Mouse (Mus musculus) mouse trophoblast stem cell (cell line): ENCODE results near the gene Kcne1.

Experiments
- in situ Hi-C, 2 experiments: fragments of 300-500 bp; cut with MseI, MboI; formaldehyde crosslinking; loops; 2 replicates in 1 of 2; 3 replicates in 1 of 2; pipeline ENCODE4 v1.15.1; 2025

The Kcne1 gene

DNA sequence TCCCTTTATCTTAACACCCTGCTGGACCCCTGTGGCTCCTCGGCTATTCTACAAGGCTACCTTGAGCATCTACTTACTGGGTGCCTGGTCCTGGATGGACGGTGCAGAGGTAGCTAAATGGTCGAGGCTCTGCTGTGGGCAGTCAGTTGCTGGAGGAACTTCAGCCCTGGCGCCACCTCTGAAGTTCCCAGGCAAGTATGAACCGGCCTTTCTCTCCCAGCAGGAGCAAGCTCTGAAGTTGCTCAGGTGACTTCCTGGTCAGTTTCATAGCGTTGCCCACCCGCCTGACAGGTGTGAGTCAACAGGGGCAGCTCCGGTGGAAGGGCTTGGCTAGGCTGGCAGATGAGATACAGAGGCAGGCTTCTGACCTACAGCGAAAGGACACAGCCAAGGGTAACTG is at the start of gene Kcne1:
Gene Kcne1, minus strand, starts transcription at position 240 of the 400 bp plus-strand sequence.
- in situ Hi-C loops = no loop called here

DNA sequence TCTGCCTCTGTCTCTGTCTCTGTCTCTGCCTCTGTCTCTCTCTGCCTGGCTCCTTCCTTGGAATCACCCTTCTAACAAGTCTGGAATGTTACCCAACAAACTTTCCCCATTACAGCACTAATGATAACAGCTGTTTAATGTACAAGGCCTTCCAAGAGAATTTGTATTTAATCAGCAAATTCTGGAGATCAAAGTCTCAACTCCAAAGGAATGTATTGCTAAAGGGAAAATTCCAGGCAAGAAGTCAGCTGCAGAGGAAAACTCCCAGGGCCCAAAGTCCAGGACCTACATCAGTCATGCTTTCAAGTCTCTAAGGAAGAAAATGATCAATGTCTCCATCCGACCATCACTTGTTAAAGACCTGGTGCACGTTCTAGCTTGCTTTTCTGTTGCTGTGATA is 48.6 kb upstream of the Kcne1 start:
- in situ Hi-C loops = no loop called here

DNA sequence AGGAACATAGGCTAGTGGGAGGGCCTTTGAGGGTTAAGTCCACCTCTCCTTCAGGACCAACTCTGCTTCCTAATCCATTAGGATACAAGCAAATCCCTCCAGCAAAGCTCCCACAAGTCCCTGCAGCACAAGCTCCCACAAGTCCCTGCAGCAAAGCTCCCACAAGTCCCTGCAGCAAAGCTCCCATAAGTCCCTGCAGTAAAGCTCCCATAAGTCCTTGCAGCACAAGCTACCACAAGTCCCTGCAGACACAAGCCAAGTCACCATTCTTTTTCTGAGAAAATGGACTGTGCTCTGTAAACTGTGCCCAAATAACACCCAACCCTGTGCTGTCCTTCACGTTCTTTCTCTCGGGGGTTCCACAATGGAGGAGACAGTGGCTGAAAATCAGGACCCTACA is 44.9 kb upstream of the Kcne1 start:
- in situ Hi-C loops = no loop called here

DNA sequence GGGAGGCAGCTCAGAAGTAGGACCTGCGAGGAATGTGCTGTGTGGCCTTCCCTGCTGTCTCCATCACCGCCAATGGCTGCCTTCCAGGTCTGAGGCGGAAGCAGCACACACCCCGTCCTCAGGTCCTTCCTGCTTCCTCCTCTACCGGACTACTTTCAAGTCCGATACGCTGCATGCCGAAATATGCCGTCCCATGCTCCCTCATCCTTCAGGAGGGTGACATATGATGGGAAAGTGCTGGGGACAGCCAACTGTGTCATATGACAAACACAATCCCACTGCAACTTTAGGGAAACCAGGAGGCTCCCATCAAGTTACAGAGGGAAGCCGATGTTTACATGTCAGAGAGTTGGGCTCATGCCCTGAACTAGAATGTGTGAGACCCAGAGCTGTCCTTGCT is 43.8 kb upstream of the Kcne1 start:
- in situ Hi-C loops = no loop called here

DNA sequence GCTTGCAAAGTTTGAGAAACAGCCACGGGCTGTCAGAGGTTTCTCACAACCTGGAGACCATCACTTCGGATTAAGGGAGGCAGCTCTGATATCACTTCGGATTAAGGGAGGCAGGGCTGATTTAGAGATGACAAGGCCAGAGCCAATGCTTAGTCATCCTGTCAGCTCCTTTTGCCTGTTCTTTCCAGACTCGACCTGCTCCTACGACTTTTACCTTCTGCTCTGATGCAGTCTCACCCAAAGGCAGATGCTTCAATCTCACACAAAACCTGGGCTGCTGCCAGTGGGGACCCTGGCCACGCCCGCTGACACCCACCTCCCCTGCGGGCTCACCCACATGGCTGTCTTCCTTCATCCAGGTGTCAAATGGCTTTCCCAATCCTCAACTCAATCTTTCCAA is 42.9 kb upstream of the Kcne1 start:
- in situ Hi-C loops = no loop called here

DNA sequence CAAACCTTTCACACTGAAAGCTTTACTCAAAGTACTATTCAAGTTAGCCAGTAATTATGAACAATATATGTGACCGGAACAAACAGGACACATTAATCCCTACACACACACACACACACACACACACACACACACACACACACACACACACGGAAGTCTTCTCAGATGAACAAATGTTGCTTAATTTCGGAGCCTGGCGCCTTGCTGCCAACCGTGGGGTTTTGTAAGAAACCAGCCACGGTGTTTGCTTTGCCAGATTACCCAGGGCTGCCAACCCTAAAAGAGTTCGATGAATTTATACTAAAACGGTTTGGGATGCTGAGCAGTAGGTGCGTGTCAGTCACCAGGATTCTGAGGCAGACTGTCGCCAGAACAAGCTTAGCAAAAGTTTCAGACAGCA is 41.9 kb upstream of the Kcne1 start:
- in situ Hi-C loops = no loop called here

DNA sequence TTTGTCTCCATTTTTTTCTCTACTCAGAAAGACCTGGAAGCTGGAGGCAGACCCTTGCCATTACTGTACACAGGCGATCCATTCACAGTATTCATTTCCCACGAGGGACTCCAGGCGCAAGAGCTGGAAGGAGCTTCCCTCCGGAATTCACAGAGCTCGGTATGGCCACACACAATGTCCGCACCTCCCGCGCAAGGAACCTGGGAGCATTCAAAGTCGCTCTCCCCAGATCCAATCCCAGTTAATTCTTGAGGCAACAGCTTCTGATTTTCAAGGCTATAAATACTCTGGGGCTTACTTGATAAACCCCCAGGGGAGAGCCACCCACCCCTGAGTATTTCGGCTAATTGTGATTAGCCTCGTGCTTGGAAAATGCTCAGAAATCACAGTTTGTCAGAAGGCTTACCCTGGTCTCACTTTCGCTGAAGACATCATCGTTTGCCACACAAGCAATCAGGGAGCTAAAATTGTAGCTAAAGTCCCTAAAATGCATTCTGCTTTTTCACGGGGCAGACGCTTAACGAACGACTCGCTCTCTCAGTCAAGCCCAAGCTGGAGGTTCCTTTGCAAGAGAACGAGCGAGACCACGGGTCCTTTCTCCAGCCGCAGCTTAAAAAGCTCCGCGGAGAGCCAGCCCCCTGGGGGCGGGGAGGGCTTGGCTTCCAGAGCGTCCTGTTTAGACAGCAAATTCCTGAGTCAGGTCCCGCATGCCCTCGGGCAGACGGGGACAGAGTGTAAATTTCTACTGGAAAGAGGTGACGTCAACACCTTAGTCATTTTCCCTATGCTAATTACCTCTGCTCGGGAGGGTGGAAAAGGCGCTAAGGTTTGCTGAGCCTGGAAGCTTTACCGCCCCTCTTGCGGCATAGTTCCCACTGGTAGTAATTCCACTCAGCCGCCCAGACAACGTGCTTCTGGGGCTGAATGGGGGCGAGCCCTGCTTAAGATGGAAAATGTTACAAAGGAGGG is 40.5 kb upstream of the Kcne1 start:
- in situ Hi-C loops = loop anchor here in 1 of 2 experiments (5.0 kb wide), 1 partner anchor 48 kb away; no protein-coding TSS in a partner anchor

DNA sequence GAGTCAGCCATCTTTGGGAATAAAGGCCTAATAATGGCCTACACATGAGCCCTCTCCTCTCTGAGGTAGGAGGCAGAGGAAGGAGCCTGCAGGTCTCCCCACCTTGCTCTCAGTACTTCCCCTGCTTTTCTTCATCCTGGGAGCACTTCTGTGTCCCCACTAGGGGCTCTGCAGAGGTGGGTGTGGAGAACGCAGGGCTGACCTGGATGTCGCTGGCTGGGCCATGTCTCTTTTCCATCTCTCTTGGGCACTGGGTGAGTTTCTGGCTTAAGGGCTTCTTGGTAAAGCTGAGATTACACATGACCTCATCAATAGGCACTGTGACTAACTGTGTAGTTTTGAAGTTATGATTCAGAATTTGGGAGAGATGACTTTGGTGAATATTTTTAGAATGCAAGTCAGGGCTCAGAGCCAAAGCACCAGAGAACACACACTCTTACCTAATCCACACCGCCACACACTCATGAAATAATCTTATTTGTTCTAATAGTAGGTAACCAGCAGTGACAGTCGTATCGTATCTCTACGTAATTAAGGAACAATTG is 39.4 kb upstream of the Kcne1 start:
- in situ Hi-C loops = loop anchor here in 1 of 2 experiments (5.0 kb wide), 1 partner anchor 49 kb away; no protein-coding TSS in a partner anchor

DNA sequence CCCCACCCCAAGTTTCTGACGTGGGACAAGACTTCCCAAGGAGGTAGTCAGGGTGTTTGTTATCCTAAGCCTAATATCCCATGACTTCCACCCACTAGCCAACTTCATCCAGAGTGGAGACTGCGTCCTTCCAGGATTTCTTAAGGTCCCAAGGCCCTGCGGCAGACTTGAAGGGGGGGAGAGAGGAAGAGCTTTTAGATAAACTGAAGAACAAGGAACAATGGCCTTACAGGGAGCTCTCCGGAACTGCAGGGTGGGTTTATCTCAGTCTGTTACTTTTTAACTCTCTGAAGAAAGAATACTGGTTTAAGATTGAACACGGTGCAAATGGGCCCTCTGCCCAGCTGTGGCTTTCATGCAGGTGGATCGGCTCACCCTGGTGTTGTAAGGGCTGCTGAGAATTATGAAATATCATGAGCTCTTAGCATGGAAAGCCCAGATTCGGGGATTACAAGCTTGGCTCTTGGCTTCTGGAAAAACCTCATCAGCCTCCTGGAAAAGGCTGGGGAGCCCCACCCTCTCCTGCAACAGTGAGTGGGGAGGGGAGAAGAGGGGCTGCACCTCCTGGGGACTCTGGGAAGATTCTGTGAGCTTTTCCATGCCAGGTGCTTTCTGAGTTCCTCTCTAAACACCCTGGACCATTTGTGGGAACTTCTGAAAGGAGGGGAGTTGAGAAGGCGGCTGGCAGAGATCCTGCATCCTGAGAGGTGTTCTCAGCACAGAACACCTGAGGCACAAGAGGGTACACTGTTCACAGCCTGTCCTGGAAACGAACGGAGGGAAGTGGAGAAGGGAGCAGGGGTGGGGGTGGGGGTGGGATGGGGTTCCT is 38.7 kb upstream of the Kcne1 start:
- in situ Hi-C loops = loop anchor here in 1 of 2 experiments (5.0 kb wide), 1 partner anchor 49 kb away; no protein-coding TSS in a partner anchor

DNA sequence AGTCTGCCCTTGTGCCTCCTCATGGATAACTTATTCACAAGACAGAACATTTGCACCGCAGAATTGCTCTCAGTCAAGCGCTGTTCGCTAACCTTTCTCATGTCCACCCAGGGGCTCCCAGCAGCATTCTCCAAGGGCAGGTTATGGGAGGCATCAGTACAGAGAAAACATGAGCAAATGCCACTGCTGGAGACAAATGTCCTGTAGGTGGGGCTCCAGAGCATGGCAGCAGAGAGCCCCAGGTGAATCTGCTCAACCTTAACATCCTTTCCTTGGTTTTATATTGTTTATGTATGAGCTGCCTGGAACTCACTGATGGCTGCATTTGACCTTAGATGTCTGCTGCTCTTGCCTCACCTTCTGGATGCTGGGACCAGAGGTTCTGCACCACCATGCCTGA is 34.5 kb upstream of the Kcne1 start:
- in situ Hi-C loops = no loop called here

DNA sequence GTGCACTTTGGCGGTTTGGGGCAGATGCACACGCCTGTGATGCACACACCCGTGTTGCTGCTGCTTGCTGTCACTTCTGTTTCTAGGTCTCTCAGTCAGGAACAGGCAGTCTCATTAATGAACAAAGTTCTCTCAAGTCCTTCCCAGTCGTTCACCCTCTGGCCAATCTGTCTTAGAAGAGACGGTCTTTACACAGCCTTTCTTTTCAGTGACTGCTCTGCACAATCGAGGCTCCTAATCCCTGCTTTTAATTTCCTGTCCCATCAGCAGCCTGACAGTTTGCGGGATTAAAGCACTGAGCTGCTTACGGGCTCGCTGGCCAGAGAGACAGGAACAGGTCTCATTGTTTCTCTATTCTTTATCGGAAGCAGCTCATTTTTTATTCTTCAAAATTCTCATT is 28.4 kb upstream of the Kcne1 start:
- in situ Hi-C loops = loop anchor here in 1 of 2 experiments (5.0 kb wide), 1 partner anchor 55 kb away; no protein-coding TSS in a partner anchor

DNA sequence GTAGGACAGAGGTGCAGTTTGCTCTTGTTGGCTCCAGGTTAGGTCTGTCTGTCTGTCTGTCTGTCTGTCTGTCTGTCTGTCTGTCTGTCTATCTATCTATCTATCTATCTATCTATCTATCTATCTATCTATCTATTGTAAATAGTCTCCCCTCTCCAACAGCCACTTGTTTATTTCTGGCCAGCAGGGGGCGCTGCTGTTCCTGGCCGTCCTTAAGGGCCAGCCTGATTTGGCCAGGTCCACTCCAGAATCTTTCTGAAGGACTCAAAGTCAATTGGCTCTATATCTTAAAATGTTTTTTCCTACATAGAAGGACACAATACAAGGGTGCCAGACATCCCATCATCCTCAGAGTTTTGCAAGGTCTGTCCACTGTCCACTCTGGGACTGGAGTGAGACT is 25.8 kb upstream of the Kcne1 start:
- in situ Hi-C loops = loop anchor here in 1 of 2 experiments (5.0 kb wide), 1 partner anchor 57 kb away; no protein-coding TSS in a partner anchor

DNA sequence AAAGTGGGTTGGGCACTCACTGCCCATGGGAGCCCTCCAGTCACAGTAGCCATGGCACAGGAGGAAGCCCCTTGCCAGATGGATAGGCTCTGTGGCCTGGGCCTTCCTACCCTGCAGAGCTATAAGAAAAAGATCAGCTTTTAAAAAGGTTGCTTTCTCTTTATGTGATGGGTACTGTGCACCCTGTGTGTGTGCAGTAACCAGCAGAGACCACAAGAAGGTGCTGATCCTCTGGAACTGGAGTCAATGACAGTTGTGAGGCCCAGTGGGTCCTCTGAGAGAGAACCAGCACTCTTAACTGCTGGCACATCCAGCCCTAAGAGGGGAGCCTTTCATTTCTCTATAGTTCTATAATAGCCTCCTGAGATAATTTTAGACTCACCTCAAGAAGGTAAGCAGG is 24.1 kb upstream of the Kcne1 start:
- in situ Hi-C loops = no loop called here

DNA sequence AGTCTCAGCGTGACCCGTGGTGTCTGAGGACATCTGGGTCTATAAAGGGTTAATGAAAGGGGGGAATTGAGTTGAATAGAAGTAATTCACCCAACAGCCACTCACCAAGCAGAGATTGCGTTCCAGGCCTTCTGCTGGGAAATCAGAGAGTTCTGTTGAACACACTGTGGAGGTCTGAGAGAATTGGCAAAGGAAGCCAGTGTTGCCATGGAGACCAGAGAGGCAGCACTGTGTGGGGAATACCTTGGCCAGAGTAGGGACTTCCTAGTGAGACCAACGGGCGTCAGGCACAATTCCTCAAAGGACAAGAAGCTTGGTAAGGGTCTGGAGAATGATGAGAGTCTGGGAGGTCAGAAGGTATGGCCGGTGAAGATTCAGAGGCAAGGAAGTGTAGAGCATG is 23.2 kb upstream of the Kcne1 start:
- in situ Hi-C loops = no loop called here

DNA sequence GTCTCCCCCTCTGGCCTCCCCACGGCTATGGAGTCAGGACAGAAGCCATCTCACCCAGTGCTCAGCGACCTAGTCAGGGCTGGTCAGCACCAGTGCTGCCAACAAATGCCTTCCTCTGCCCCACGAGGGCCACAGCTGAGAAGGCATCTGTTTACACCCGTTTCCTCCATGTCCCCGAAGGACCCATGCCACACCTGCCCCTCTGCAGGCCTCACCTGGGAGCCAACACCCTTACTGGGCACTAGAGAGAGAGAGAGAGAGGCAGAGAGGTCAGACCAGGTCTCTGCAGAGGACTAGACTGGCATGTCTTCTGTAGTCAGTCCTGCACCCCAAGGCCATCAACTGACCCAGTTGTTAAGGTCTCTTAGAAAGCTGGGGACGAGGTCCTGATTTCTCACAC is 21.8 kb upstream of the Kcne1 start:
- in situ Hi-C loops = no loop called here

DNA sequence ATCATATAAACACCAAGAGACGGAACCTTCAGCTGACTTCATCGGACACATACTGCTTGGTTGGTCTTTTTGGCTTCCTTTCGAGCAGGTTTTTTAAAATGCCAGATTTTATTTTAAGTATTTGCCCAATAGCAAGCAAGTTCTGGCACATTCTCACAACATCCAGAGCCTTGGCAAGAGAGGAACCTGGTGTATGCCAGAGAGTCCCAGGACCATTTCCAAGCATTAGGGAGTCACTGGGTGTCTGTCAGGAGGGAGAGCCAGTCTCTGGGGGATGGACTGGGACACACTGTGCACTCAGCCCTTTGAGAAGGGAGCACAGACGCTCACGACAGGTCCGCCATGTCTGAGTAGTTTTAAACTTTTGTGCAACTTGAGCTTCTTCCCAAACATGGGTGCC is 17.7 kb upstream of the Kcne1 start:
- in situ Hi-C loops = no loop called here

DNA sequence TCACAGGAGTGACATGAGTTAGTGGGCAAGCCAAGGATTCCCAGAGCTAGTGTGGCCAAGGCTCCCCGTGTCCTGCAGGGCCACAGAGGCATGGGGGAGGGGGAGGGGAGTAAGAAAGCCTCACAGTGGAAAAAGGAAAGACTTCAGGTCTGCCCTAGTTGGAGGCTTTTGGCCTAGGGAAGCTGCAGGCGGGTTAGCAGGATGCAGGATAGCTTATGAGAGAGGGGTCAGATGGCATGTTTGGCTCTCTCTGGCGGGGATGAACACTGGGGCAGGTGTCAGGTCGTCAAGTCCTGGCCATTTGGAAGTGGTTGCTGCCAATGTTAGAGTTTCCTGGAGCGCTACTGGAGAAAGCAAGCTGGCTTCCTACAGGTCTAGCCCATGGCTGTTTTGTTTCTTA is 12.4 kb upstream of the Kcne1 start:
- in situ Hi-C loops = no loop called here

DNA sequence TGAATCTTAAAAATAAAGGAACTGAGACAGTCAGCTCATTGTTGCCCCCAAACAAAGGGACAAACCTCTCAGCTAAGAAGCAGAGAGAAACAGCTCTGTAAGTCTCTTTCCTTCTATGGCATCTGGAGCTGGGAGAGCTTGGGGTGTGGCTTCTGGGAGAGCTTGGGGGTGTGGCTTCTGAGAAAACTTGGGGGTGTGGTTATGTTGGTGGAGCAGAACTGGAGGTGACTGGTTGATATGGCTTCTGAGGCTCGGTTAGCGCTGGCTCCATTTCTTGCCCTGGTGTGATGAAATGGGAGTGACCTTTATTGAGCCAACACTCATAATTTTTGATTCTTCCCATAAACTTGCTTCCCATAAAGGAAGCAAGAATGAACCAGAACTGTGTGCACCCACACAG is 10.0 kb upstream of the Kcne1 start:
- in situ Hi-C loops = no loop called here

DNA sequence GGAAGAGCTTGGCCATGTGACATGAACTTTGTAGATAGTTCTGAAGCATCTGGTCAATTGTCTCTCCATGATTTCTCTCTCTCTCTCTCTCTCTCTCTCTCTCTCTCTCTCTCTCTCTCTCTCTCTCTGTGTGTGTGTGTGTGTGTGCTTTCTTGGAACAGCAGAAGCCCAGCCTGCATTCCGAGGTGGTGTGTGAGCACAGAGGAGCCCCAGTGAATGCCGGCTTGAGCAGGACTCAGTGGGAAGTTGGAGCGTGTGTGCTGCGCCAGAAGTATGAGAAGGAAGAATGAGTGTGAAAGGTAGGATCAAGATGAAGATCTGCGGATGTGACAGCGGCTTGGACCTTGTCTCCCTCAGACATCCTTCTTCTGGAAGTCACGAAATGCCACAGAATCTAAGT is 6.2 kb upstream of the Kcne1 start:
- in situ Hi-C loops = no loop called here

DNA sequence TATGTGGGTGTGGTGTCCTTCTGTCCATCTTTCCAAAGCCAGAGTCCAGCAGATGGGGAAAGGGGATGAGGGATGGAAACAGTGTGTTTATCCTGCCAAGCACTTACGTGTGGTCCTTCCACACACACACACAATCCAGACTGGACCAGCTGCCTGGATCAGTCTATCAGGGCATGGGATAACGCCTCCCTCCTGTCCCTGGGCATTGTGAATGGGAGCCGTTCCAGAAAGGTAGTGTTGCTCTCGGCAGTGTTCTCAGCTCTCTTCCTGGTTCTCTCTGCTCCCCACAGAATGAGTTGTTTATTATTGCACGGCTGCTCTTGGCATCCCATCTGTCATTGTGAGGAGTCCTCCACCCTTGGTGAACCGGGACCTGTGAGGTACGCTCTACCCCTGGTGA is 1.4 kb upstream of the Kcne1 start:
- in situ Hi-C loops = no loop called here

DNA sequence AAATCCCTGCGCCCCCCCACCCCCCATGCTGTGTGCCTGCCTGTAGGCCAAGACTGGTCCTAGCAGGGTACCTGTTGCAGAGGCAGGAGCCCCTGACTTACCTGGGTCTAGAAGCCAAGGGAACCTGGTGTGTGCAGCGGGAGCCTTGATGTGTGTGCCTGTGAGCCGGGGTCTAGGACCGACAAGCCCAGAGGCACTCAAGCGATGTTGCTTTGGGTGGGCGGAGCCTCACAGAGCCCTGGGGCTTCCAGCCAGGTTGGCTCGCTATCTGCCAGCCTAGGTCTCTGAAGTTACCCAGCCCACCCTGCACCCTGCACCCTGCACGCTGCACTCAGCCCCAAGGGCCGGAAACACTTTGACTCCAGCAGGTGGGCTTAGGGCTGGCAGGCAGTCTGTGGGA is 534 bp downstream of the Kcne1 start:
- in situ Hi-C loops = no loop called here

DNA sequence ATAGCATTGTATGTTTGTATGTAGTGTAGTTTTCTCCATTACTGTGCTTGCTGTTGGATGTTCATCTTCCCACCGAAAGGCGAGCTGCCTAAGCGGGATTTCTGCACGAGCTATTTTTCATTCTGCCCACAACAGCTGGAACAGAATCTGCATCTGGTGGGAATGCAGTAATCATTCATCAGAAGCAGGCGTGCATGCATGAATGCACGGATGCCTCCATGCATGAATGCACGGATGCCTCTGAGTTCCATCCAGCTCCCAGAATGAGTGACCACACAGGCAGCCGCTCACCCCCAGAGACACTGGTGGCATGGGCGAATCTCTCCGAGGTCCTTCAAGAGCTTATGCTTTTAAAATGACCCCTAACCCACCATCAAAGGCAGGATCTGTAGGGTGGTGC is 1.7 kb downstream of the Kcne1 start:
- in situ Hi-C loops = no loop called here
